Mouse (Mus musculus): ENCODE measurements around the gene Lgr6.
A peak's percentile ranks its signal among the peaks of the same experiment; 100 is the strongest.

GRCm38 (mm10) chr1:135110075-135110474 lies 5.0 kb upstream of the Lgr6 start:
- TF ChIP-seq CTCF (IDR thresholded peaks at IDR 0.05; ENCODE audit: extremely low read depth, insufficient read depth, insufficient read length, insufficient replicate concordance) (peak; percentile 83; the same call in 1 of the 2 replicates), POLR2A (IDR thresholded peaks at IDR 0.05; ENCODE audit: low read depth, low read length) (no peak)
